Mouse (Mus musculus): ENCODE results near the gene Gtf2ird1.
"Not testable (repeated sequence)": the region's sequence is repeated elsewhere in the genome, so short reads cannot be mapped to it uniquely, and the experiment has no call there.

Gene Gtf2ird1

GRCm38 (mm10) chr5:134359101-134359500 lies 97.4 kb downstream of the Gtf2ird1 start:
- in situ Hi-C loops (cut with MboI; ENCODE audit: unreplicated experiment in 2 of 2): no loop called here

GRCm38 (mm10) chr5:134355372-134355771 lies 101.1 kb downstream of the Gtf2ird1 start:
- in situ Hi-C loops (cut with MboI; ENCODE audit: unreplicated experiment in 2 of 2): not testable (repeated sequence)

GRCm38 (mm10) chr5:134353117-134353516 lies 103.4 kb downstream of the Gtf2ird1 start:
- in situ Hi-C loops (cut with MboI; ENCODE audit: unreplicated experiment in 2 of 2): no loop called here

- in situ Hi-C loops (cut with MboI; ENCODE audit: unreplicated experiment in 2 of 2): no loop called here
Observed at GRCm38 (mm10) chr5:134352527-134353001, 104.0 kb downstream of the Gtf2ird1 start.

- in situ Hi-C loops (cut with MboI; ENCODE audit: unreplicated experiment in 2 of 2): no loop called here
Observed at GRCm38 (mm10) chr5:134350660-134351059, 105.9 kb downstream of the Gtf2ird1 start.

- in situ Hi-C loops (cut with MboI; ENCODE audit: unreplicated experiment in 2 of 2): loop anchor here in 1 of 2 experiments (5.0 to 10.0 kb wide), 2 partner anchors 122 to 160 kb away; partner anchors contain the start of gene Ncf1
Observed at GRCm38 (mm10) chr5:134347066-134347465, 109.5 kb downstream of the Gtf2ird1 start.

- in situ Hi-C loops (cut with MboI; ENCODE audit: unreplicated experiment in 2 of 2): loop anchor here in 1 of 2 experiments (5.0 to 10.0 kb wide), 2 partner anchors 121 to 158 kb away; partner anchors contain the start of gene Ncf1
Observed at GRCm38 (mm10) chr5:134345449-134345848, 111.1 kb downstream of the Gtf2ird1 start.

GRCm38 (mm10) chr5:134344076-134344475 lies 112.4 kb downstream of the Gtf2ird1 start:
- in situ Hi-C loops (cut with MboI; ENCODE audit: unreplicated experiment in 2 of 2): loop anchor here (5.0 to 10.0 kb wide), 4 partner anchors 77 to 157 kb away; partner anchors contain the start of gene Ncf1 (in 2 of the 2)

GRCm38 (mm10) chr5:134343530-134343929 lies 113.0 kb downstream of the Gtf2ird1 start:
- in situ Hi-C loops (cut with MboI; ENCODE audit: unreplicated experiment in 2 of 2): loop anchor here (5.0 to 10.0 kb wide), 4 partner anchors 76 to 156 kb away; partner anchors contain the start of gene Ncf1 (in 2 of the 2)

GRCm38 (mm10) chr5:134342503-134343205 lies 113.9 kb downstream of the Gtf2ird1 start:
- in situ Hi-C loops (cut with MboI; ENCODE audit: unreplicated experiment in 2 of 2): loop anchor here (5.0 to 10.0 kb wide), 4 partner anchors 75 to 155 kb away; partner anchors contain the start of gene Ncf1 (in 2 of the 2)

GRCm38 (mm10) chr5:134341721-134342120 lies 114.8 kb downstream of the Gtf2ird1 start:
- in situ Hi-C loops (cut with MboI; ENCODE audit: unreplicated experiment in 2 of 2): loop anchor here (5.0 to 10.0 kb wide), 4 partner anchors 74 to 154 kb away; partner anchors contain the start of gene Ncf1 (in 2 of the 2)

- in situ Hi-C loops (cut with MboI; ENCODE audit: unreplicated experiment in 2 of 2): loop anchor here (5.0 to 10.0 kb wide), 4 partner anchors 74 to 154 kb away; partner anchors contain the start of gene Ncf1 (in 2 of the 2)
Observed at GRCm38 (mm10) chr5:134341321-134341720, 115.2 kb downstream of the Gtf2ird1 start.

- in situ Hi-C loops (cut with MboI; ENCODE audit: unreplicated experiment in 2 of 2): loop anchor here (5.0 to 10.0 kb wide), 4 partner anchors 73 to 153 kb away; partner anchors contain the start of gene Ncf1 (in 2 of the 2)
Observed at GRCm38 (mm10) chr5:134340101-134340522, 116.4 kb downstream of the Gtf2ird1 start.

- in situ Hi-C loops (cut with MboI; ENCODE audit: unreplicated experiment in 2 of 2): not testable (repeated sequence)
Observed at GRCm38 (mm10) chr5:134337012-134337411, 119.5 kb downstream of the Gtf2ird1 start.

GRCm38 (mm10) chr5:134332743-134333142 lies 123.8 kb downstream of the Gtf2ird1 start:
- in situ Hi-C loops (cut with MboI; ENCODE audit: unreplicated experiment in 2 of 2): no loop called here

GRCm38 (mm10) chr5:134330082-134330481 lies 126.4 kb downstream of the Gtf2ird1 start:
- in situ Hi-C loops (cut with MboI; ENCODE audit: unreplicated experiment in 2 of 2): no loop called here

GRCm38 (mm10) chr5:134329311-134329710 lies 127.2 kb downstream of the Gtf2ird1 start:
- in situ Hi-C loops (cut with MboI; ENCODE audit: unreplicated experiment in 2 of 2): no loop called here

GRCm38 (mm10) chr5:134328482-134329001 lies 128.0 kb downstream of the Gtf2ird1 start:
- in situ Hi-C loops (cut with MboI; ENCODE audit: unreplicated experiment in 2 of 2): no loop called here

GRCm38 (mm10) chr5:134325856-134326566 lies 130.5 kb downstream of the Gtf2ird1 start:
- in situ Hi-C loops (cut with MboI; ENCODE audit: unreplicated experiment in 2 of 2): no loop called here

- in situ Hi-C loops (cut with MboI; ENCODE audit: unreplicated experiment in 2 of 2): no loop called here
Observed at GRCm38 (mm10) chr5:134323869-134324268, 132.6 kb downstream of the Gtf2ird1 start.

GRCm38 (mm10) chr5:134323311-134323710 lies 133.2 kb downstream of the Gtf2ird1 start:
- in situ Hi-C loops (cut with MboI; ENCODE audit: unreplicated experiment in 2 of 2): no loop called here

All from v-Abl transformed pro-B cells (cell line).